Mouse (Mus musculus): ENCODE measurements around the gene Nbea. TPM values are rescaled to one million over a fixed set of nuclear protein-coding genes. Genes with fewer than 3 reads are reported as not detected.
"Not testable (repeated sequence)": the region's sequence is repeated elsewhere in the genome, so short reads cannot be mapped to it uniquely, and the experiment has no call there.

Gene Nbea
- total RNA-seq, 2 experiments from 2014 or later, result 17.1 to 21.5 TPM

DNA sequence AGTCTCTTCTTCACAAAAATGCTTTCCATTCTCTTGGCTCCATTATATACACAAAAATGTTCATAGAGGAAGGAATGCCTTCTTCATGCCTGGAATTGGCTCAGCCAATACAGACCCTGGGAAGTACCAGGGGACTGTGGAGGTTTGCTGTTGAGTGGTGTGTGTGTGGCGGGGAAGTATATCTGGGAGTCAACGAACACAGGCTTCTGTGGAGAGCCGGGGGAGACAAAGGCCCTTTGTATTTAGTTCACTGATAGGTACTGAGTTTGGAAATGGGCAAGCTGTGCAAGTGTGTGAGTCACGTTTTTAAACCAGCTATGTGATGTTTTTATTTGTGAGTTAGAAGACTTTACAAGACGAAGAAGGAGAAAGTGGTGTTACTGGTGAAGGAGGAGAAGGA lies 517.6 kb downstream of the Nbea start:
- no peak for DNase-seq (ENCODE audit: low spot score in 2 of 2)

DNA sequence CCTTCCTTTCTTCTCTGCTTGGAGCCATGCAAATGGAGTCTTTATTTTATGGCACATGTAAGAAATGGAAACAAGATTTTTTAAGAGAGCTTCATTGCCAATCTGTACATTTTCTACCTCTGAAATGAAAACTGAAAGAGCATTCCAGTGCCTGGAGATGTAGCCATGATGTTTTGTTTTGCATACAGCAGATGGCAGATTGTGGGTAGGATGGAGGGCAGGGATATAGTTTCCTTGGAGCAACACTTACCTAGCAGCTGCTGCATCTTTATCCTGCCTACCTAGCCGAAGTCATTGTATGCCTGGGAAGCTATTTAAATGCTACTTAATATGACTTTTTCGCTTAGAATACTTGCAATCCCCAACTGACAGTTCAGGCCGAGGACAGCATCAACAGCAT lies 518.8 kb downstream of the Nbea start:
- no peak for DNase-seq (ENCODE audit: low spot score in 2 of 2)

DNA sequence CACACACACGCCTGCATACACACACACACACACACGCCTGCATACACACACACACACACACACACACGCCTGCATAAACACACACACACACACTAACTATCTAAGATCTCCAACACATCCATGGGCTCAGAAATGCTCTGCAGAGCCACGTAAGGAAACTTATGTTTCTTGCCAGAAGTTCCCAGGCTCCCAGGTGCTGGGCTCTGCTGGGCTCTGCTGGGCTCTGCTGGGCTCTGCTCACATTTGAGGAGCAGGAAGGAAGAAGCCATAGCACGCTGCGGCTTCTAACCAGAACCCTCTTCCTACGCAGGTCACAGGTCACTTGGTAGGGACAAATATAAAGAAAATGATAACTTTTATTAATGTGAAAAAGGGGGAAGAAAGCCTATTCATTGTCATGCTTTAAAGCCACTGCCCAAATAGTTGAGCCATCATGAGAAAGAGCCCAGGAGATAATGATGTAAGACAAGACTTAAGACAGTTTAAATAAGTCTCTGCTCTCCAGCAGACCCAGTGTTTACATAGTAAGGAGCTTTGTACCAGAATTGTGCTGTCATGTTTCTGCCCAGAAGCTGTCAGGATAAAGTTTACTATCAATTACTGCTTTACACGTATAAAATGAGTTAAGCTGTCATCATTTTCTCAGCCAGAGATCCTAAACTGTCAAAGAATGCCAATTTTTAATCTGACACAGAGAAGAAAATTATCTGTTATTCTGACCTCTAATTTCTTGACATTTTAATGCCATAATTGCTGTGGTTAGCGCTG lies 521.6 kb downstream of the Nbea start:
- peak in 1 of 2 experiments; percentile 31 for DNase-seq (ENCODE audit: low spot score in 2 of 2)

DNA sequence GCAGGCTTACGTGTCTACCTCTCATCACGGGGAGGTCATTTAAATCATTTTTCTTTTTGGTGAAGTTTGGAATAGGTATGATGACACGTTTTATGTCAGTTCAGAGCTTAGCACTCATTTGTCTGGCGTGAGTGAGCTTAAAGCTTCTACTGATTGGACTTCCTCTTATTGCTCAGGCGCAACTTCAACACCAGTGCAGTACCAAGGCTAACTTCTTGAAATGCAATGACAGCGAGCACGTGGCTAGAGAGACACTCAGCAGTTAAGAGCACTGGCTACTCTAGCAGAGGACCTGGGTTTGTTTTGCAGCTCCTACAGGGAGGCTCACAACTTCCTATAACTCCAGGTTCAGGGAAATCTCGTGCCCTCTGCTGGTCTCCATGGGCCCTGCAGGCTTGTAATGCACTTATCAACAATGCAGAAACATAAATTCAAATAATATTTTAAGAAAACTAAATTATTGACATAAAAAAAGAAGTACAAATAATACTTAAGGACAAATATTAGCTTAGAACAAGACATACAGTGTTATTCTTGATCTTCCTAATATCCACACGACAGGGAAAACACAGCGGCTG lies 523.2 kb downstream of the Nbea start:
- no peak for DNase-seq (ENCODE audit: low spot score in 2 of 2)

DNA sequence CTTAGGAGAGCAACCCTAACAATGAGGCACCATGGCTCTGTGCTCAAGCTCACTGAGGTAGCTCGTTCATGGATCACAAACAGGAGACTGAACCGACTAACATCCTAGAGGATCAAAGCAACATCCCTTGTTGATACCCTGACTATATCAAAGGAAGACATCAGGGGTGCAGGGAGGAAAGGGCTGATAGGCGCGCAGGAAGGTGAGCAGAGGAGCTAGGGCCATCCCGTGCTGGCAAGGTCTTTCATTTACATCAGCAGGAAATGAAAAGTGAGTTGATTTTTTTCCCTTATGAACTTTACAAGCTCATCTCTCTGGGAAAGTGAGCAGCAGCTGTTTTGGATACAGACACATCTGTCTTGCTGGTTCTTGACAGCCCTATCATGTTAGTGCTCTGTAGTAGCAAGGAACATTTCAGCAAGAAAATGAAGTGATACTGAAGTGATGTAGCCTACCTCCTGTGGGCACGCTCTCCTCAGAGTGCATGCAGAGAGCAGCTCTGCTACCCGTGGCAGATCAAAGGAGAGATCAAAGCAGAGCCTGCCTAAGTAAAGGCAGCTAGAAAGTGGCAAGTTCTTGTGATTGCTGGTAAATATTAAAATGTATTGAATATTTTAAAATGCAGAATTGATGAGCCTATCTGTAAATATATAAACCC lies 523.8 kb downstream of the Nbea start:
- no peak for DNase-seq (ENCODE audit: low spot score in 2 of 2)

DNA sequence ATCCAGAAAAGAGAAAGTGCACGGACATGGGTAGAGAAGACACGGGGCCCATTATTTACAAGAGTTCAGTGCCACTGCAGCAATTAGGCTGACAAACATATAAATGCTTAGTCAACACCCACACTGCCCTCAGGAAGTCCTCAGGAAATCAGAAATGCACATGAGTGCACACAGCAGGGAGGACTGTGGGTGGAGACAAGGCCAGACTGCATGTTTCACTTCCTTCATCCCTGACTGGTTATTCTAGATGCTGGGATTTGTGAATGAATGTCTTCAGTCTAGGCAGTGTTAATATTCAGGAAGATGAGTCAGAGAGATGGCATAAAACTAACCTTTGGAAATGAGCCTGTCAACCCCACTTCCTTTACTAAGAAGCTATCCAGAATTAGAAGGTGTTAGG lies 531.2 kb downstream of the Nbea start:
- DNase-seq (ENCODE audit: low spot score in 2 of 2), result no peak

DNA sequence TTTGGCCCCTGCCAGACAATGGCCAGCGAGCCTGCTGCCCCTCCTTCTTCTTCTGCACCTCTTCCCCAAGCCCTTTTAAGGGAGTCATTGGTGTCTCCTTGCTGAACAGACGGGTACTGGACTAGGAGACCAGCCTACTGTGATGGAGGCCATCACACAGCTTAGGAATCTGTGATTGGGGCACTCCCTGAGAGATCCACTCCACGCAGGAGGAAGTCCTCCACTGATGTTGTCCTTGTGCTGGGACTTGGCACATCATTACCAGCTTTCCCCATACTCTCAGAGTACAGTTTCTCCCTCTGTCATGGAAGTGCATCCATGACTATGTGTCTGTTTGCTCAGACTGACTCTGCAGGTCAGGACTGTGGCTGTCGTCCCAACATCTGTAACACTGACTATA lies 531.6 kb downstream of the Nbea start:
- no peak for DNase-seq (ENCODE audit: low spot score in 2 of 2)

DNA sequence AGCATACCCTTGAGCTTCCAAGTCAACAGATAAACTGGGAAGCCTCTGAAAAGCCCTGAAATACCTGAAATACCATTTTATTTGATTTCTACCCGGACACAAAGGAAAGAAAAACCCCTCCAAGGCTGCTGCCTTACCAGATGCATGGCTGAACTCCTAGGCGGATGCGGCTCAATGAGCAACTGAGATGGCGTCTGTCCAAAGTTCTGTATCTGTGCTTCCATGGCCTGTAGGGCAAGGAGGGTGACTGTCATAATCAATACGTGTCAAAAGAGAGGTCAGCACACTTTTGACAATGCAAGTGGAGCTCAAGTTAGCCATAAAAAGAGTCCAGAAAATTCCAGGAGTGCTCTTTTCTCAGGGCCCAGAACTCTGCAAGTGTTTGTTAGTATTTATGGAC lies 534.0 kb downstream of the Nbea start:
- no peak for DNase-seq (ENCODE audit: low spot score in 2 of 2)

DNA sequence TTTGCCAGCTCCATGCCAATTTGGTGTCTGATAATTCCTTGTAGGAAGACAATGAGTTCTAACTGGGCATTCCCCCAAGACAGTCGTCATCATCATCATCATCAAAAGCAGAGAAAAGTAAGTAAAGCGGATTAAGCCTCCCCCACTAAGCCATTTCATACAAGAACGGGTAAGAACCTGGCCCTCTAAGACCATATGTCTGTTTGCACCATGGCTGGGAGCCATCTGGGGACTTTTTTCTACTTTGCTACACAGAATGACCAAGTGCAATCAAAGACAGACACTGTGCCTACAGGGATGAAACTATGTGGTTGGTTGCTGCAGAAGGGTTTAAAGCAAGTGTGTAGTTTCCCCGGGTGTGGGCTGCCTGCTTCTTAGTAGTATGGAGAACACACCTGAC lies 535.2 kb downstream of the Nbea start:
- no peak for DNase-seq (ENCODE audit: low spot score in 2 of 2)

DNA sequence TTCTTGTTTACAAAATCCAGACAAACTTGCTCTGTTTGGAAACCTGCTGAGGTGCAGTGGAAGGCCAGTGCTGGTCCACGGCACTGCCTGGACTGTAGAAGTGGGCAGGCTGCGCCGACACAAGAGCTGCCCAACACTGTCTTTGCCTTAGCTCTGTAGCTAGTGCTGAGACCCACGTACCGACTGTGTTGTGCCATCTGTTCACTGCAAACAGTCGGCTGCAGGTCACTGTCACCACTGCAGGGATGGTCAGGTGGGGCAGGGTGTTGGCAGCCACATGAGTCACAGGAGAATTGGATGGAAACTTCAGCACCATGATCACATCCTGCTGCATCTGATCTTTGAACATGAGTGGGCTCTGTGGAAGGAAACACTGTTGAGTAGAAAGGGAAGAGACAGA lies 536.3 kb downstream of the Nbea start:
- no peak for DNase-seq (ENCODE audit: low spot score in 2 of 2)

DNA sequence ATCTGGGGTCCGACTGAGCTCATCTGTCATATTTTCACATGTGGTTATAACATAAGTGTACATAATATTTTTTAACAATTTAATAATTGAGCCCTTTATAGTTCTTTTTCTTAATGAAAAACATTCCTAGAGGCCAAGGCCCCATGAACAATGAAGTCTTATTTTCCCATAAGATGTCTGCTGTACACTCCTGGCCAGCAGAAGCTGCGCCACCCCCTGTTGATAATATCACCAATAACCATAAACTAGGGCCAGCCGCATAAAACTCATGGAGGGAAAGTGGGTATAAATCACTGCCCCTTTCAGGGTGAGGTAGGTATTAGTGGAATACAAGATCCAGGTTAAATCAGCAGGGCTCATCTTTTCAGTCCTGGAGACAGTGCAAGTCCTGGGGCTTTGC lies 537.1 kb downstream of the Nbea start:
- no peak for DNase-seq (ENCODE audit: low spot score in 2 of 2)

DNA sequence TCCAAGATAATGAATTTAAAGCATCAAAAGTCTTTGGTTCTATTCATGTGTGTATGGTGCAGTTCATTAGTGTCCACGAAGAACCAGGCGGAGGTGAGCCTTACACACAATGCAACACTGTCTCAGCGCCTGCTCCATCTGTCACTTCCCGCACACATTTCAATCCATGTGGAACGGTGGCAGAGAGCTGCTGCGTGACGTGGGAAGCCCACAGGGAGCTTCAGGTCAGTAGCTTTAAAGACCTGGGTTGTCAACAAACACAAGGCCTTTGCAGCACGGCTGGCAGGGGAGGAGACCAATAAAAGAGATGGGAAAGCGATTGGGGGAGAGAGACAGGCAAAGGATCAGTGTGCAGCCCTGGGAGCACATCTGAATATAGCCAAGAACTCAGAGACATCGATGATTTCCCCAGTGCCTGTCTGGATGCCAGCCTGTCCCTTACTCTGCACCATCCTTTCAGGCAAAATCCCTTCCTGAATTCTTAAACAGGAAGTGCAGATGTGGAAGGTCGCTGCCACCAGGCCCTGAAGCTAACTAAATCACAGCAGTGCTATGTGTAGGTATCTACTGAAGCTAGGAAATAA lies 539.4 kb downstream of the Nbea start:
- no peak for DNase-seq (ENCODE audit: low spot score in 2 of 2)

DNA sequence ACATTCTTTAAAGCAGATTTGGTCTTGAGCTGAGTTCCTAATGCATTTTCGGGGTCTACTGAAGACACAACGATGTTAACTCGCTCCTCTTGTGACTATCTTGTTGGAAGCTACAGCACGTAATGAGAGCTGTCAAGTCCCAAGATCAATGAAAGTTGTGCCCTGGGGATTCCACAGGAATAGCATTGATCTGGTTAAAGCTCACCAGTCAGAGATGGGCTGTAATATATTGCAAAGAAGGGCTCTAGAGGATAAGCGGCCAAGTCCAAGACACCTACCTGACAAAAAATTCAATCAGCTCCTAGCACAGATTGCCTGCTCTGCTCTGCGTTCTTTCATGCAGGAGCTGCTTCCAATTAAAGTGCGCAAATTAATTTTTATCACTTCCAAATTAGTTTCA lies 545.8 kb downstream of the Nbea start:
- no peak for DNase-seq (ENCODE audit: low spot score in 2 of 2)

DNA sequence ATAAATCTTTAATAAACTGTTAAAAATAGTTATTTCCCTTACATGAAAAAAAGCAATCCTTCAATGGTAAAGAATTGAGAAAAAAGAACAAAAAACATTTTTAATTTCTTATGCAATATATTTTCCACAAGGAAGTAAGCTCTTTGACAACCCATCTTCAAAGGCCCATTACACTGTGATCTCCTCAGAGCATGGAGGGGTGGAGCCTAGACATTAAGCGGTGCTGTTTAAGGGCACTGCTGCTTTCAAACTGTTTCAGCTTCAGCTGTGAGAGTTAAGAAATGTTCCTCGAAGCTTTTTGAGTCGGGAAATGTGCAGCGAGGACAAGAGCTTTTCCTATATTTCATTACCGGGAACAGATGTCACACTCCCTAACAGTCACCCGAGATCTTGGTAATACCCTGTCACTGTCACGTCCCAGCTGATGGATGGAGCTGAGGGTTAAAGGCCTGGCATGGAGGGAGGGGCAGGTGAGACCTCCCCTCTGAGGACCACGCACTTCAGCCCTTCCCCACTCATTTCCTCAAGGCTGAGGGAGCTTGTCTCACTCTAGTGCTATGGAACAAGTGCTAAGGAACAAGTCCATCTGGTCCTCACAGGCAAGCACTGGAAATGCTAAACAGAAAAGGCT lies 547.8 kb downstream of the Nbea start:
- no peak for DNase-seq (ENCODE audit: low spot score in 2 of 2)

DNA sequence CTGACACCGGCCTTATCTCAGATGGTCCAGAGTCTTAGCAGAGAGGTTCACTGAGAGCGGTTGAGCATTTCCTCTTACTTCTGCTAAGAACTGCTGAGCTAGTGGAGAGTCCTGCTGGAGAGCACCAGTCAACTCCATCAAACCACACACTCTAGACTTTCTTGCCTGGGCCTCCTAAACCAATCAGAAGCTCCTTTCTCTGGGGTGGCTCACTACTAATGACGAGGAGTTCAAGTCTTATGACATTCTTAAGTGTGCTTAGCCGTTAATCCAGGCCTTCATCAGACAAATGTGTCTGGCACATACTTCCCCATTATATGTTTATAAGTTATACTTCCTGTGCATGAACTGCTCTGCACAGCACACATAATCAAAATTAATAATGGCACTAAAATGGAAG lies 556.4 kb downstream of the Nbea start:
- no peak for DNase-seq (ENCODE audit: low spot score in 2 of 2)

DNA sequence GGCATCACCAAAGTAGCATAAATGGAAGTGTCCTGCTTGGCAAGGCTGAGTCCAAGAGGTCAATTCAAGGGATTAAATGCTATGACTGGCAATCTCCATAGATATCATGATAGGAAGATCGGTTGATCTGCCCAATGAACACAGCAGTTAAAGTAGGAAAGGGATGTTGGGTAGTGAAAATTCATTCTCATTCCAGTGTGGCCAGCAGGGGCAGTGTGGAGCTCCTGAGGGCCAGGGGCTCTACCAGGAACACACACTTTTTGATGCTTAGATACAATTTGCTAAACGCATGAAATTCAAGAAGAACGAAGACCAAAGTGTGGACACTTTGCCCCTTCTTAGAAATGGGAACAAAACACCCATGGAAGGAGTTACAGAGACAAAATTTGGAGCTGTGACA lies 561.5 kb downstream of the Nbea start:
- DNase-seq (ENCODE audit: low spot score in 2 of 2), result not testable (repeated sequence)

DNA sequence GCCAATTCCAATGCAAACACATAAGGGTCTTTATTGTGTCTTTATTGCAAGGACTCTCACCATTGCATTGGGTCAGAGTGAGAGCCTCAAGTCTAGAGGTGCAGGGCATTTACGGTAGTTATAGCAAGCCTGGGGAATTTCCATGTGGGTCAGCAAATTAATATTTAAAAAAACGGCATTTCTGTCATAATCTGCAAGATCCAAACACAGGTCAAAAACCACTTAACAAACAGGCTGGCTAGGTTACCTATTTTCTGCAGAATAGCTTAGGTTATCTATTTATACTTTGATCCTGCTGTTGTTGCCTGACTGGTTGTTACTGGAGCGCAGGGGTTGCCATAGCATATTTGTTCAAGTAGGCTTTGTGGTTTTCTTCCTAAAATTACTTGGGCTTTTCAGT lies 565.1 kb downstream of the Nbea start:
- no peak for DNase-seq (ENCODE audit: low spot score in 2 of 2)

DNA sequence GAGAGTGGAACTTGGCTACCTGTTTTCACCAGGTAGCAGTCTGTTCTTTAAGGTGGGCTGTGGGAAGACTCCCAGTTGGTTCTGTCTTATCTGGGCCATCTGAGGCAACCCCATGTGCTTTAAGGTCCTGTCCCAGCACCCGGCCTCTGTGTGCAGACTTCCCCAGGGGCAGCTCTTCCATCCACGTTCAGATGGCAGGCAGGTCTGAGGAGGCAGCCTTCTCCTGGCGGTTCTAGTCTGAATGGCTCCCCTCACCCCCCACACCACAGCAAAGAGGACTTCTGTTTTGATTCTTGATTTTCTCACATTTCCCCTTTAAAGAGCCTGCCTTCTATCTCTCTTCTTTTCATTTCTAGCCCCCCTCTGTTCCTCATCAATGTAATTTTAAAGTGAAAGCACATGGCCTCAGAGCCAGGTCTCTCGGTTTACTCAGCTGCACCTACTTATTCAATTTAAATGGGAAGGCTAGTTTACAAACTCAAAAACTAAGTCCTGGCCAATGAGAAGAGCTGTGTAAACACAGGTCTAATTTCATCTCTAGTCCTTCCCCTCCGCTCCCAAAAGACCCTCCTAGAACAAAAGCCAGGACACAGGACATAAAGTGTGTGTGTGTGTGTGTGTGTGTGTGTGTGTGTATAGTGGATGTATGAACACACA lies 570.9 kb downstream of the Nbea start:
- DNase-seq (ENCODE audit: low spot score in 2 of 2), result no peak

DNA sequence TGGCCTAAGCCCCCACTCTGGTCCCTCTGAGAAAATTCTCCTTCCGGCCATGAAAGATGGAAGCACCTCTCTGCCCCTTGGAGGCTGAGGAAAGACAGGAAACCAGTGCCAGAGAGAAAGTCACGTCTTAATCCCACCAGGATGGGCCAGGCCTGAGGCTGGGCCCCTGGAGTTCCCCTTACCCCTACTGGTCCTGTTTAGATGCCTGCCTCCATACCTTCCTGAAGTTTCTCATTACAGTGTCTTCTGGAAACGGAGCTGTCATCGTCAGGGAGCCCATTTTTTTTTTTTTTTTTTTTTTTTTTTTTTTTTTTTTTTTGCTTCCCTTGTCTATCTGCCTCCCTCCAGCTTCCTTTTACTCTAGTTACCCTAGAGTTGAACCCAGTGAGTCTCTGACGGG lies 571.5 kb downstream of the Nbea start:
- no peak for DNase-seq (ENCODE audit: low spot score in 2 of 2)

DNA sequence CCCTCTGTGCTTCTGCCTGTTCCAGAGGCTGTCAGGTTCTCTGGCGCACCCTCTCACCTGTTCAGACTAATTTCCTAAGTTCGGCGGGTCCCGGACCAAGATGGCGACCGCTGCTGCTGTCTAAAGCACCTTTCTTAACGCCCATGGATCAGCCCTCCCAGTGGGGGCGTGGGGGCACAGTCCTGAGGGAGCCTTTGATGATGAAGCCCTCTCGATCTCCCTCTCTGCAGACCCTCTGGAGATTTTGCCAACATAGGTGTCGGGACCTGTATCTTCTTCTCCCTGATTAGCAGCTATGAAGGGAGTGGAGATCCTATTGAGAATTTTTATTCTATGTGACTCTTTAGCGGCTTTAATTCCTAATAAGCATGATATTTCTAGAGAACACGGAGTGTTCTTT lies 573.3 kb downstream of the Nbea start:
- no peak for DNase-seq (ENCODE audit: low spot score in 2 of 2)

DNA sequence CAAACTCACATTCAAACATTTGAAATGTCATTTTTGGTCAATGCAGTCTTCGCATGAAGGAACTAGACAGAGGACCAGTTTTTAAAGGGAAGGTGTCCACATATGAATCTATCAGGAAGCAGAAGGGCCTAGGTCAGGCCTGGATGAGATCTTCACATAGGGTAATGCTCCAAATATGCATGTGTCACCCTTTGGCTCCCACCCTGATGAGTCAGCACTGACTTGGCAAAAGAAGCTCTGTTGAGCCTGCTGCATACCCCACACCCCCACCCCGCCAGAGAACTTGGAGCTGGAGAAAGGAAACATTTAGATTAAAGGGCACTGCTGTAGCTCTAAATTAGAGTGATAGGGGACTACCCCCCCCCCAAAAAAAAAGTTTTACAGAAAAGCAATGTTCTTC lies 583.2 kb downstream of the Nbea start:
- DNase-seq (ENCODE audit: low spot score in 2 of 2), result peak; percentile 60 to 76
